Mouse (Mus musculus): ENCODE results near the gene Tnfrsf17. TPM values are rescaled to one million over a fixed set of nuclear protein-coding genes. Genes with fewer than 3 reads are reported as not detected.
"Not testable (repeated sequence)": the region's sequence is repeated elsewhere in the genome, so short reads cannot be mapped to it uniquely, and the experiment has no call there.

Tnfrsf17 gene
- polyA plus RNA-seq, 1 experiment from 2014 or later = not detected

- not testable (repeated sequence) for H3K9ac ChIP-seq (replicated peaks; ENCODE audit: low read depth, low read length); H3K4me2 ChIP-seq (ENCODE audit: low read depth, low read length); H3K27me3 ChIP-seq (ENCODE audit: control insufficient read depth, insufficient read depth, low read length); H3K27ac ChIP-seq (ENCODE audit: low read depth, low read length); ATAC-seq (ENCODE audit: low read depth); H3K36me3 ChIP-seq (ENCODE audit: control insufficient read depth, insufficient read depth, low read length); H3K9me3 ChIP-seq (ENCODE audit: control insufficient read depth, low read length); H3K4me3 ChIP-seq (ENCODE audit: low read depth, low read length); H3K4me1 ChIP-seq (ENCODE audit: control insufficient read depth, insufficient read depth, low read length)
- 75% methylated on average over 2 of the region's 2 CpGs for WGBS
These were observed 47.0 kb downstream of the Tnfrsf17 start for GRCm38 (mm10) chr16:11360576-11360975.

- no peak overlapping the region for H3K9ac ChIP-seq (replicated peaks; ENCODE audit: low read depth, low read length)
- H3K36me3 ChIP-seq (ENCODE audit: control insufficient read depth, insufficient read depth, low read length) = no peaks in the 10 kb centered on the region
- H3K27me3 ChIP-seq (ENCODE audit: control insufficient read depth, insufficient read depth, low read length) = no peaks in the 10 kb centered on the region
- H3K4me1 ChIP-seq (ENCODE audit: control insufficient read depth, insufficient read depth, low read length) = peaks cover 14% of the 10 kb centered on the region
- no peaks in the 10 kb centered on the region for H3K9me3 ChIP-seq (ENCODE audit: control insufficient read depth, low read length)
- no peak for ATAC-seq (ENCODE audit: low read depth)
- WGBS = 81% methylated on average over 5 of the region's 5 CpGs
- no peak overlapping the region for H3K4me3 ChIP-seq (ENCODE audit: low read depth, low read length)
- H3K27ac ChIP-seq (ENCODE audit: low read depth, low read length) = no peak overlapping the region
- H3K4me2 ChIP-seq (ENCODE audit: low read depth, low read length) = no peak overlapping the region
These were observed 52.0 kb downstream of the Tnfrsf17 start for GRCm38 (mm10) chr16:11365626-11366025.

GRCm38 (mm10) chr16:11366851-11367250, 53.2 kb downstream of the Tnfrsf17 start:
- Histone ChIP-seq H3K9me3 (ENCODE audit: control insufficient read depth, low read length) (no peaks in the 10 kb centered on the region), H3K27me3 (ENCODE audit: control insufficient read depth, insufficient read depth, low read length) (no peaks in the 10 kb centered on the region), H3K4me2 (ENCODE audit: low read depth, low read length) (no peak overlapping the region), H3K27ac (ENCODE audit: low read depth, low read length) (no peak overlapping the region), H3K36me3 (ENCODE audit: control insufficient read depth, insufficient read depth, low read length) (no peaks in the 10 kb centered on the region), H3K9ac (replicated peaks; ENCODE audit: low read depth, low read length) (no peak overlapping the region), H3K4me3 (ENCODE audit: low read depth, low read length) (no peak overlapping the region), H3K4me1 (ENCODE audit: control insufficient read depth, insufficient read depth, low read length) (peaks cover 14% of the 10 kb centered on the region)
- no peak for ATAC-seq (ENCODE audit: low read depth)
- WGBS = 65% methylated on average over 1 of the region's 1 CpGs

- Histone ChIP-seq H3K27me3 (ENCODE audit: control insufficient read depth, insufficient read depth, low read length) (no peaks in the 10 kb centered on the region), H3K36me3 (ENCODE audit: control insufficient read depth, insufficient read depth, low read length) (no peaks in the 10 kb centered on the region), H3K9me3 (ENCODE audit: control insufficient read depth, low read length) (no peaks in the 10 kb centered on the region), H3K27ac (ENCODE audit: low read depth, low read length) (no peak overlapping the region), H3K4me3 (ENCODE audit: low read depth, low read length) (no peak overlapping the region), H3K4me2 (ENCODE audit: low read depth, low read length) (no peak overlapping the region), H3K4me1 (ENCODE audit: control insufficient read depth, insufficient read depth, low read length) (peaks cover 14% of the 10 kb centered on the region), H3K9ac (replicated peaks; ENCODE audit: low read depth, low read length) (no peak overlapping the region)
- 87% methylated on average over 3 of the region's 3 CpGs for WGBS
- no peak for ATAC-seq (ENCODE audit: low read depth)
These were observed 54.8 kb downstream of the Tnfrsf17 start for GRCm38 (mm10) chr16:11368412-11368811.

- H3K36me3 ChIP-seq (ENCODE audit: control insufficient read depth, insufficient read depth, low read length) = no peaks in the 10 kb centered on the region
- ATAC-seq (ENCODE audit: low read depth) = no peak
- H3K4me2 ChIP-seq (ENCODE audit: low read depth, low read length) = no peak overlapping the region
- H3K9ac ChIP-seq (replicated peaks; ENCODE audit: low read depth, low read length) = no peak overlapping the region
- H3K4me3 ChIP-seq (ENCODE audit: low read depth, low read length) = no peak overlapping the region
- 77% methylated on average over 4 of the region's 4 CpGs for WGBS
- H3K9me3 ChIP-seq (ENCODE audit: control insufficient read depth, low read length) = no peaks in the 10 kb centered on the region
- peaks cover 14% of the 10 kb centered on the region for H3K4me1 ChIP-seq (ENCODE audit: control insufficient read depth, insufficient read depth, low read length)
- H3K27me3 ChIP-seq (ENCODE audit: control insufficient read depth, insufficient read depth, low read length) = no peaks in the 10 kb centered on the region
- peak overlapping the region; percentile 67 for H3K27ac ChIP-seq (ENCODE audit: low read depth, low read length)
These were observed 55.5 kb downstream of the Tnfrsf17 start for GRCm38 (mm10) chr16:11369162-11369561.

GRCm38 (mm10) chr16:11369642-11370041, 56.0 kb downstream of the Tnfrsf17 start:
- peak; percentile 77 for ATAC-seq (ENCODE audit: low read depth)
- no peak overlapping the region for H3K9ac ChIP-seq (replicated peaks; ENCODE audit: low read depth, low read length)
- H3K9me3 ChIP-seq (ENCODE audit: control insufficient read depth, low read length) = no peaks in the 10 kb centered on the region
- H3K4me2 ChIP-seq (ENCODE audit: low read depth, low read length) = no peak overlapping the region
- H3K4me1 ChIP-seq (ENCODE audit: control insufficient read depth, insufficient read depth, low read length) = peaks cover 14% of the 10 kb centered on the region
- no peak overlapping the region for H3K4me3 ChIP-seq (ENCODE audit: low read depth, low read length)
- WGBS = 0% methylated on average over 1 of the region's 1 CpGs
- no peaks in the 10 kb centered on the region for H3K36me3 ChIP-seq (ENCODE audit: control insufficient read depth, insufficient read depth, low read length)
- H3K27me3 ChIP-seq (ENCODE audit: control insufficient read depth, insufficient read depth, low read length) = no peaks in the 10 kb centered on the region
- H3K27ac ChIP-seq (ENCODE audit: low read depth, low read length) = peak overlapping the region; percentile 67

Other genes starting within 250 kb of the Tnfrsf17 start
- gene Litaf, start 247.7 kb upstream of the Tnfrsf17 start, polyA plus RNA-seq (2014; fragmentation: Nextera tagmentation; extraction: Ambion mirVana) = 20.4 and 26.7 TPM in 2 replicates
- gene Txndc11, start 179.2 kb upstream of the Tnfrsf17 start, polyA plus RNA-seq (2014; fragmentation: Nextera tagmentation; extraction: Ambion mirVana) = 33.0 and 33.1 TPM in 2 replicates
- 87.0 and 93.7 TPM in 2 replicates for gene Zc3h7a, start 137.4 kb upstream of the Tnfrsf17 start, polyA plus RNA-seq (2014; fragmentation: Nextera tagmentation; extraction: Ambion mirVana)
- gene Rsl1d1, start 110.5 kb upstream of the Tnfrsf17 start, polyA plus RNA-seq (2014; fragmentation: Nextera tagmentation; extraction: Ambion mirVana) = 141 and 154 TPM in 2 replicates
- 53.2 and 59.1 TPM in 2 replicates for gene Gspt1, start 59.5 kb upstream of the Tnfrsf17 start, polyA plus RNA-seq (2014; fragmentation: Nextera tagmentation; extraction: Ambion mirVana)
- gene Snx29, start 9.1 kb downstream of the Tnfrsf17 start, polyA plus RNA-seq (2014; fragmentation: Nextera tagmentation; extraction: Ambion mirVana) = 20.1 and 21.5 TPM in 2 replicates

Measured in neural tube, embryonic 14.5 days (tissue).